Mouse (Mus musculus): Measurements from ENCODE around the gene Senp5. TPM values are rescaled to one million over a fixed set of nuclear protein-coding genes. Genes with fewer than 3 reads are reported as not detected.

Senp5 gene
- polyA plus RNA-seq, 1 experiment from 2014 or later = 12.4 TPM

Small RNA genes lying within 50 kb of the gene (microRNA-seq; reads per million reads assigned to microRNA genes)
- not detected for gene Gm26269 (ENCODE audit: borderline number of aligned reads)

Other genes starting within 250 kb of the Senp5 start
- 0.10 and 0.13 TPM in 2 replicates for gene Meltf, start 124.5 kb downstream of the Senp5 start, polyA plus RNA-seq (2015; fragmentation: Nextera tagmentation; extraction: Ambion mirVana)
- gene Pigz, start 69.4 kb downstream of the Senp5 start, polyA plus RNA-seq (2015; fragmentation: Nextera tagmentation; extraction: Ambion mirVana) = 2.7 and 3.1 TPM in 2 replicates
- 92.1 and 95.1 TPM in 2 replicates for gene 0610012G03Rik, start 54.8 kb downstream of the Senp5 start, polyA plus RNA-seq (2015; fragmentation: Nextera tagmentation; extraction: Ambion mirVana)
- 80.6 and 93.3 TPM in 2 replicates for gene Ncbp2, start 54.8 kb downstream of the Senp5 start, polyA plus RNA-seq (2015; fragmentation: Nextera tagmentation; extraction: Ambion mirVana)
- gene Pak2, start 76.1 kb upstream of the Senp5 start, polyA plus RNA-seq (2015; fragmentation: Nextera tagmentation; extraction: Ambion mirVana) = 43.8 and 47.4 TPM in 2 replicates
- gene Pigx, start 96.5 kb upstream of the Senp5 start, polyA plus RNA-seq (2015; fragmentation: Nextera tagmentation; extraction: Ambion mirVana) = 175 and 180 TPM in 2 replicates
- gene Cep19, start 96.5 kb upstream of the Senp5 start, polyA plus RNA-seq (2015; fragmentation: Nextera tagmentation; extraction: Ambion mirVana) = 44.7 and 48.0 TPM in 2 replicates
- gene Nrros, start 162.3 kb upstream of the Senp5 start, polyA plus RNA-seq (2015; fragmentation: Nextera tagmentation; extraction: Ambion mirVana) = 94.5 and 99.5 TPM in 2 replicates
- gene Bex6, start 176.5 kb upstream of the Senp5 start, polyA plus RNA-seq (2015; fragmentation: Nextera tagmentation; extraction: Ambion mirVana) = 4.1 and 6.6 TPM in 2 replicates
- 8.8 and 11.9 TPM in 2 replicates for gene Fbxo45, start 243.9 kb upstream of the Senp5 start, polyA plus RNA-seq (2015; fragmentation: Nextera tagmentation; extraction: Ambion mirVana)
- 23.9 and 26.8 TPM in 2 replicates for gene Wdr53, start 243.9 kb upstream of the Senp5 start, polyA plus RNA-seq (2015; fragmentation: Nextera tagmentation; extraction: Ambion mirVana)

Data from thymus, postnatal 0 days (tissue).